Mouse (Mus musculus) megakaryocyte-erythroid progenitor cell, adult 5-6 weeks (primary cell): ENCODE measurements around the gene Dync1i2. TPM values are rescaled to one million over a fixed set of nuclear protein-coding genes. Genes with fewer than 3 reads are reported as not detected.

Experiments
- ATAC-seq: replicated peaks from 2 replicates; pipeline ENCODE4 v1.8.0; 2016; ENCODE audit warnings: mild to moderate bottlenecking, inconsistent platforms; ENCODE audit not compliant: severe bottlenecking, poor library complexity, low FRiP score, low TSS enrichment
- total RNA-seq, 2 experiments: library from RNA; stranded (forward) in 1 of 2; stranded (reverse) in 1 of 2; fragments of 200-1000, 215-1000 nt in 1 of 2; fragments of >200 nt in 1 of 2; fragmentation: Nextera tagmentation in 1 of 2; gene quantifications; 2 replicates each; pipeline ENCODE4 v1.2.3; 2014 to 2017

Dync1i2 gene
- total RNA-seq, 2 experiments from 2014 or later: 71.4 to 126 TPM

DNA sequence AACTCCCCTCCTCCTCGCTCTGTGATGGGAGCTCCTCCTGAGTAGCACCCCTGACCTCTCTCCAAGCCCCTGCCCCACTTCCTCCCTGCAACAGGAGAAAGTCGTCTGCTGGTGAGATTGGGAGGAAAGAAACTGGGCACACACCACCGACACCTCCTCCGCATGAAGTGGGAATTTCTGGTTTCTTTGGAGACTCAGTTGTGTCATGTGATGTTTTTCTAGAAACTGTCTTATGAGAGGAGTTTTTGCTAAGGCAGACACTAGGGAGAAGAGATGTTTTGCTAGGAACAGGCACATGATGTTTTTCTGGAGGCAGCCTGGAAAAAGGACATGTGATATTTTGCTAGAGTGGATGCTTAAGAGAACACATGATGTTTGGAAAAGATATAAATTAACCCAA, 11.0 kb upstream of the Dync1i2 start:
- no peak for ATAC-seq

GRCm38 (mm10) chr2:71201886-71202285, 9.6 kb upstream of the Dync1i2 start:
- ATAC-seq: no peak

GRCm38 (mm10) chr2:71203819-71204432, 7.6 kb upstream of the Dync1i2 start:
- peak; percentile 59 for ATAC-seq

DNA sequence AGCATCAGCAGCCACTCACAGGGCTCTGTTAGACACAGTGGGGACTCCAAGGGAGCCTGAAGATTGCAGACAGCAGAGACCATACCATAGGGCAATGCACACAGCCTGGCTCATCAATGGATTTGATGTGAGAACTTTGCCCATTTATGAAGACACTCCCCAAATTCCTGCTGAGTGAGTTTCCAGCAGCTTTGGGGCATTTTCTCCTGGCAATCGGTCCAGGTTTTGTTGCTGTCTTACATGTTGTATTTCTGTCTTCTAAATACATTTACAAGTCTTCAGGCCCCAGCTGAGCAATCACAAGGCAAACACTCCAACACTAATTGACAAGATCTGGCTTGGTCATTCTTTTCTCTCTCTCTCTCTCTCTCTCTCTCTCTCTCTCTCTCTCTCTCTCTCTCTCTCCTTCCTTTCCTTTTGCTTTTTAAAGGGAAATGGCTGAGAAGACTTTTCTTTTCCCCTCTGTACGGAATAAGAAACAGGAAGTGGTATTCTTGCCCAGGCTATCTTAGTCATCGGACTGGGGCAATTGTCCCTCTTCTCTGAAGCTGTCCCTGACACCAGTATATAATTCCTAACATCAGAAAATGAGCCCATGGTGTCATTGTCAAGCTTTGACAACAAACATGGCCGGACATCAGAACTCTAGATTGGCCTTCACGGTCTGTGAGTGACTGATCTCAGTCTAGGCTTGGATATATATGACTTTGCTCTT, 2.3 kb upstream of the Dync1i2 start:
- ATAC-seq: no peak

- no peak for ATAC-seq
These were observed 410 bp upstream of the Dync1i2 start for GRCm38 (mm10) chr2:71211096-71211495.

DNA sequence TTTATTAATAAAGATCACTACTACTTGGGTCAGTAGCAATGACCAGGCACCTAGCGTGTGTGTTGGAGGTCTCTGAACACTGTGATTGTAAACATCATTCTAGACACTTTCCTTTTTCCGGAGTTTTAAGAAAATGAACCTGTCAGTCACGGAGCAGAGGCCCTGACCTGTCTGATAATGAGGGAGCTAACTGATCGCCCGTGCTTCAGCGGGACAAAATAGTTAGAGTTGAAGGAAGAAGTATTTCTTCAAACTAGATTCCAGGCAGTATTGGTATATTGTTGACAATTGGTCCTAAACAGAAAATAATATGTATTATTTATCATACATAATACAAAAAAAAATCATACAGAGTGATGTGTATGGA, 837 bp downstream of the Dync1i2 start:
- ATAC-seq: no peak

GRCm38 (mm10) chr2:71221020-71221419, 9.5 kb downstream of the Dync1i2 start:
- ATAC-seq: no peak

- ATAC-seq: no peak
These were observed 15.9 kb downstream of the Dync1i2 start for GRCm38 (mm10) chr2:71227398-71227797.

GRCm38 (mm10) chr2:71229603-71230002, 18.1 kb downstream of the Dync1i2 start:
- ATAC-seq: peak; percentile 41; the same call in 1 of the 2 replicates

GRCm38 (mm10) chr2:71231951-71232350, 20.4 kb downstream of the Dync1i2 start:
- no peak for ATAC-seq

GRCm38 (mm10) chr2:71232976-71233375, 21.5 kb downstream of the Dync1i2 start:
- ATAC-seq: no peak

- ATAC-seq: peak; percentile 94
These were observed 23.9 kb downstream of the Dync1i2 start for GRCm38 (mm10) chr2:71235420-71235819.

GRCm38 (mm10) chr2:71236009-71236408, 24.5 kb downstream of the Dync1i2 start:
- ATAC-seq: peak; percentile 82; the same call in 1 of the 2 replicates

DNA sequence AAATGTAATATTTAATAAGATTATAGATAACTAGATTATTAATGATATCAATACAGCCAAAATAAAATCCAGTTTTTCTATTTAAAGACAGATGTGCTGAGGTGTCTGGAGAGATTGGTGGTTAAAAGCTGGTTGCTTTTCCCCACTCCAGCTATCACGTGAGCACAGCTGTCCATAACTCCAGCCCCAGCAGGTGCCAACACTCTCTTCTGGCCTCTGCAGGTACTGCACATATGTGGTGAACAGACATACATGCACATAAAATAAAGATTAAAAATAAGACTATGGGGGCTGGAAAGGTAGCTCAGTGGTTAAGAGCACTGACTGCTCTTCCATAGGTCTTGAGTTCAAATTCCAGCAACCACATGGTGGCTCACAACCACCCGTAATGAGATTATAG, 30.0 kb downstream of the Dync1i2 start:
- peak; percentile 82 for ATAC-seq

DNA sequence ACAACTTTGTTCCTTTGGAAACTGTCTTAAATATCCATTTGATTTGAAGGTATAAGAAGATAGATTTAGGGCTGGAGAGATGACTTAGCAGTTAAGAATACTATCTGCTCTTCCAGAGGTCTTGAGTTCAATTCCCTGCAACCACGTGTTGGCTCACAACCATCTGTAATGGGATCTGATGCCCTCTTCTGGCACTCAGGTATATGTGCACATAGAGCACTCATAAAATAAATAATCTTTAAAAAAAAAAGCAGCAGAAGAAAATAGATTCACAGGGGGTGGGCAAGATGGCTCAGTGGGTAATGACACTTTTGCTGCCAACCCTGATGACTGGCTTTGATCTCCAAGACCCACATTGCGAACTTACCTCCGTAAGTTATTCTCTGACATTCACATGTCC, 30.7 kb downstream of the Dync1i2 start:
- ATAC-seq: no peak

DNA sequence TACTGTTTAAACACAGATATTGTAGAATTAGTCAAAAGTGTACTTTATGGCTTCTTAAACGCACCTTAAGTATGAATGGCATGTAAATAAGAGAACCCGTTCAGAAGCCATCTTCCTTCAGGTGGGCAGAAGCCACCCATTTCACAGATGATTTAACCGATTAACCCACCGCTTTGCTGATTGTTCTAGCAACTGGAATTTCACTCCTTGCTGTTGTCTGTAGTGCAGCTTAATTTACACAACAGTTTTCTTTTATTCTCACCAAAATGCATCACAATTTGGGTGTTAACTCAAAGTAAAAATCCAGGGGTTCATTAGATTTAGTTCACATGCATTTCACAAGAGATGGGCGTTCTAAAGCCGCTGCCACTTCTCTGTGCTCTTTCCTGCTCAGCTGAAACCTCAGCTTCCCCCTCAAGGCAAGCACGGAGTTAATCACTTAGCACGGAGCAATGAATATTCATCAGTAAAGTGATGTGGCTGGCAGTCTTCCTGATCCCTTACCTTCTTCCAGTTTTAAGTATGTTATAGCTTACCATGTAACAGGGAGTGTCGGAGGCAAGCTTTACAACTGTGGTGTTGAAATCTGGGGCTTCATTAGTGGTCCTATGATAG, 31.7 kb downstream of the Dync1i2 start:
- ATAC-seq: no peak

GRCm38 (mm10) chr2:71244807-71245206, 33.3 kb downstream of the Dync1i2 start:
- ATAC-seq: no peak

DNA sequence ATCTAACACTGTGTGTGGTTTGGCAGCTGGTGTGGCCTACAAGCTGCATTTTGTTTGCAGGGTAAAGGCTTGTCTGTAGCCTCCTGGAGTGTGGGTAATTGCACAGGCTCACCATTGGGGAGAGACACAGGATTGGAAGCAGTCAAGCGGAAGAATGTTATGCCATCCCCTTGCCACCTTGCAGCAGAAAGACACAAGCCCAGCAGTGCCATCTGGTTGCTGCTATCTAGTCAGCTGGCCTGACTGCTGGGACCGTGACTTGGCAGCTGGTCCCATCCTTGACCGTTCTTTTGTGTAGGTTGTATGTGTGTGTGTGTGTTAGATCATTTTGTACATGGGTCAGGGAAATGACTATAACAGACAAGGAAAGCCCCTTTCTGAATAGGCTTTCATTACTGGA, 33.9 kb downstream of the Dync1i2 start:
- ATAC-seq: no peak

DNA sequence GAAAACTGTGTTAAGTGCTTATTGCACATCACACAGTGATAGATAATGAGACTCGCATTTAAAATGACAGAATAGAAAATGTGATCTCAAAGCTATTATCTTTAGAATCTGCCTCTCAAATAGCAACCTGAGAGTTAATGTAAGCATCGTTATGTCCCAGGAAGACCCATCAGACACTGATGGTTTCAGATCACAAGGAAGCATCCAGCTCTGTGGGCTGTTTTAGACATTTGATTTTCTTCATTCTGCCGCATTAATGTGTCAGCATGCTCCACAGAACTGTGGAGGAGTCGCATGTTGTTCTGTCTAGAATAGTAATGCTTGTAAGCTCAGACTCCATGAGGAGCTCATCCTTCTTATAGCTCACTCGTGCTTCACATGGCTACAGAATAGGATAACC, 34.6 kb downstream of the Dync1i2 start:
- no peak for ATAC-seq

DNA sequence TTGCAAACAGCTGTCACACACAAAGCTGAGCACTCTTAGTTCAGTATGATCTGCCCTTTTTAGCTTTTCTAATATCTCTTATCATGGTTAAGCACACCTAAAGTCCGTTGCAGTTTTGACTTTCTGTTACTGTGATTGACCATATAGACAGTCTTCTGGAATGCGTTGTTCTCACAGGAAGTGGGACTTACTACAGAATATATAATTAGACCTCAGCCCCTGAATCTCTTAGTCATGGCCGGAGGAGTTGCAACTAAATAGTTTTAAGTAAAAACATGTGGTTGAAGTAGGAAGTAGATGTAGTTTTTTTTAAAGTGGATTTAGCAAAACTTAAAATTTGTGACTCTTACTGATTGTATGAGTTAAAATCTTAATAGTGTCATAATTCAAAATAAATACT, 36.6 kb downstream of the Dync1i2 start:
- ATAC-seq: no peak

DNA sequence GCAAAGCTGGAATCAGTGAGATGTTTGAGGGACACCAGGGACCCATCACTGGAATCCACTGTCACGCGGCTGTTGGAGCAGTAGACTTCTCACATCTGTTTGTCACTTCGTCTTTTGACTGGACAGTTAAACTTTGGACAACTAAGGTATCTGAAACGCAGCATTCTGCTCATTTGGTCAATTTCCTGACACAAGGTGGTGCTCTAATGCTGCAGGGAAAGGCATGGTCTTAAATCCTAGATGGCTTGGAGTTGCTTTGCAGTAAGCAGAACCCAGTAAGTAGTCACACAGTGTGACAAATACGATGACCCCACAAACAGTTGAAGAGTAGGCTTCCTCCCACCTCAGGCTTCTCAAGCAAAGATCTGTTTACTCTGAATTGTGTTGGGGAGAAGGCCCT, 39.3 kb downstream of the Dync1i2 start:
- ATAC-seq: no peak
